Mouse (Mus musculus) NIH3T3 (cell line): Measurements from ENCODE around the gene Cblb.
A peak's percentile ranks its signal among the peaks of the same experiment; 100 is the strongest.

Experiments
- DNase-seq: peaks from one replicate; pipeline ENCODE4 v3.0.0-alpha.2; 2012; ENCODE audit warnings: low read depth

Gene Cblb

DNA sequence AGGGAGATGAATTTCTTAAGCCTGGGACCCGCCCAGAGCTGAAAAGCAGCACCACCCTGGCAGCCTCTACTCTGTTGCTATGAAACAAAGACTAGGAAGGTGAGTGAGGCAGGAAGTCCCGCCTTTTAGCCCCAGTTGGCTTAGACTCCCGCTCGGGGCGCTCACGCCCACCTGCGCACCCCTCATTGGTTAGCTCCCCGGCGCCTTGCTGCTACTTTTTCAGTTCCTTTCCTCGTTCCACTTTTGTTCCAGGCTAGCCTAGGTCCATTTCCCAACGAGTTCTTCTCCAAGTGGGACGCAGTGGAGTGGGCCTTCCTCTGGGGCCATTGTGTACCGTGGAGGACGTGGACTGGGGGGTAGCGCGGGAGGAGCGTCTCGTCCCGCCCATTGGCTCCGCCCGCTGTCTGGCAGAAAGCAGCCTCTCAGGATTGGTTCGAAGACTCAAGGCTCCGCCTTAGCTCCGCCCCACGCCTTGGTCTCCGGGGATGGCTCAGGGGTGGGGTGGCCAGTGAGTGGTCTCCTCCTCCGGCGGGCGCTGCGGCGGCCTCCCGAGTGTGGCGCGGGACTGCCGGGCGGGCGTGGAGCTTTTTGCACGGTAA lies at the start of gene Cblb:
TSS of gene Cblb (plus strand) at position 135 of the 599 bp plus-strand sequence.
- DNase-seq, result peak; percentile 98

DNA sequence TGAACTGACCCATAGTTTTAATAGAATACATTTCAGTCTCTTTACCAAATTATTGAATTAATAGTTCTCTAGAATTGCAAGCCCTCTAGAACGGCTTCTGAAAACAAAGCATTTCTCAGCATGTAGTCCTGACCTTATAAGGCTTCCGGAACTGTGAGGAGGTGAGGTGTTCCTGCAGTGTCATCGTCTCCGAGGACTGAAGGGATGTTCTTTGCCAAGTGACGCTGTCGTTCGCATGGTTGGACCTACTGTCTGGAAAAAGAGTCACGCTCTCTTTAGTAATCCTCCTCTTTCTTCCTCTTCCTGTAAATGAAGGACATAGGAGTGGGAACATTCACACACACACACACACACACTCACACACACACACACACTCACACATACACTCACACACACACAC lies 45.6 kb upstream of the Cblb start:
- DNase-seq, result no peak

DNA sequence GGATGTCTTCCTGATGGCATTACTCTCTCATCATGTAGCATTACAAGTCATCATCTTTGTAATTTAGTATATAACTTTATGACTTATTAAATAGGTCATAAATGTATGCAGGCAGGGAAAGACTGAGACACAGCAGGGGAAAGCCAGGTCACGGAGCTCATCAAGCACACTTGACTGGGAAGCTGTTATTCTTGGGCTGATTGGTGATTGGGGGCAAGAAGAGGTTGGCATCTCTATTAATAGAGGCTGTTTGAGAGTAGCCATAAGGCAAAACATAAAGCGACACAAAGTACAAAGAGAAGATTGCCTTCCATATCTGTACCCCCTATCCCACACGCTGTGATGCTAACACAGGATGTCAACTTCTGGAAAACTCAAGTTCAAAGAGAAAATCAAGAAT lies 44.8 kb upstream of the Cblb start:
- DNase-seq, result no peak

DNA sequence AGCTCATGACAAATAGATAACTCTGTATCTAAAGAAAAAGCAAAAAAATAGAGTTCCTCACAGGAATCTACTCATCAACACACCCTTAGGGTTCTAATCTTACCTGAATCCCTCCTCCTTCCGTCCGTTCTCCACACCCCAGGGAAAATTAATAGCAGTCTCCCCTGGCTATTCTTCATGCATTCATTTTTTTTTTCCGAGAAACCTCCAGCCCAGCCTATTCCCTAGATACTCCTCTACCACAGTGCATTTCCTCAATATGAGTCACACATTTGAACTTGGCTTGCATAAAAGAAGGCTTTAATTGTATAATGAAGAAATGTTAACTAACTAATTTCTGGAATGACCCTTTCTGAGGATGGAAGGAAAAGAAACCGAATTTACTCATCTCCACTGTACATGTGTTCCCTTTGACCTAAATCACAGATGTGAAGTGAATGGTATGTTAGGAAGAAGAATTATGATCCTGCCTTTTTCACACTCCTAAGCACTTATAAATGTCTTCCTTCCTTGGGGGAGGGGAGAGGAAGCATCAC lies 43.9 kb upstream of the Cblb start:
- peak; percentile 21 for DNase-seq

DNA sequence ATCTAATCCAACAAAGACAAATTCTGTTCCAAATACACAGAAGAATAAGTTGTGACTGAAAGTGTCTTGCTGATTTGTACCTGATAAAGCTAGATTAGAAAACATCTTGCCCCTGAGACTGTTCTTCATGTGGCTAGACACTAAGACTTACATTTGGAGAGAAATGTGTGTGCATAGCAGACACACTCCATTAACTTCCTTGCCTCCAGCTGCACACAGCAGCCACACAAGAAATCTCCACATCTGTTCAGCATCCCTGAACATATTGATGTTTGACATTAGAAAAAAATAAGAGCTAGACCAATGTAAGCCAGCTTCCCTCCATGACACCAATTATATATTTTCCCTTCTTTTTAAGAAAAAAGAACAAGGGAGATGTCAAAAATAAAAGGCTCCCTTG lies 43.0 kb upstream of the Cblb start:
- no peak for DNase-seq

DNA sequence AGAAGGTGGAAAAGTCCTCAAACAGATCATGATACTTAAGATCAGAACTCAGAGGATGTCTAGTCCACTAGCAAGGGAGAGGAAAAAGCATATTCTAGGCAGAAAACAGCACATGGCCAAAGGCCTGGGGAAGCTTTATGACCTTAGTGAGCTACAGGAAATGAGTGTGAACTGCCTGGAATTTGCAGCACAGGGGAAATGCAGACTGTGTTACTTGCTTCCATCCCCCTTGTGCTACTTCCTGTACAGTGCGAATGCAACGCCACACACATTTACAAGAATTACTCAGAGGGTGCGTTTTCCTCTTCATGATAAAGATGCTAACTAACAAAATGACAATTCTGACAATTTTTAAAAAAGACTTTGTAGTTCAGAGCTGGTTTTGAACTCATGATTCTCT lies 41.8 kb upstream of the Cblb start:
- no peak for DNase-seq

DNA sequence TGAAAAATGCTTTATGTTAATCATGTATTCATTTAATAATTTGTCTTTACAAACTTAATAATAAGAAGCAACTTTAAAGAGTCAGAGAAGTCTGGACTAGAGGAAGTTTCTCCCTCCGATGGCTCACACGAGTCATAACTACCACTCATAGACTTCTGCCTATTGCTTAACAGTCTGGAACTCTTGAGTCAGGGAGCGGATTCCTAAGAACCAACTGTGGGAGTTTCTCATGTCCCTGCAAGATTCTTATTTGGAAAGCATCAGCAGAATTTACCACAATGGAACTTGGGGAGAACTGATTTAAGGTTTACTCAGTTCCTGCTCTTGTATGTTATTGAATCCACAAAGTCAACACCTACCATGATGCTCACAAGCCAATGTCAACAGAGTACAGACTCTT lies 31.0 kb upstream of the Cblb start:
- peak; percentile 74 for DNase-seq

DNA sequence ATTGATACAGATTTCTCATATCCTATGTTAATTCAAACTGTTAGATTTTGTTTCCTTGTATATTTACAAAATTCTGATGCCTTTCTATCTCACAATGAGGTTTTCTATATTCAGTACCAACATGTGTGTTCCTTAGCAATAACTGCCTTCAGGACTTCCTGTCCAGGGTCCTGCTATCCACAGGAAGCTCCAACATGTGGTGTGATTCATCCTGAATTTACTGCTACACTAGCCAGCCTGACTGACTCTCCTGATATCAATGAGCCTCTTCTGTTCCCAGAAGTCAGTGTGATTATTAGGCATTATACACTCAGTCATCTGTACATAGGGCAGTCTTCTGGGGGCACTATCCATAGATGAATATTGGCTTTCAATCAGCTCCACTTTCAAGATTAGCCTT lies 30.2 kb upstream of the Cblb start:
- no peak for DNase-seq

DNA sequence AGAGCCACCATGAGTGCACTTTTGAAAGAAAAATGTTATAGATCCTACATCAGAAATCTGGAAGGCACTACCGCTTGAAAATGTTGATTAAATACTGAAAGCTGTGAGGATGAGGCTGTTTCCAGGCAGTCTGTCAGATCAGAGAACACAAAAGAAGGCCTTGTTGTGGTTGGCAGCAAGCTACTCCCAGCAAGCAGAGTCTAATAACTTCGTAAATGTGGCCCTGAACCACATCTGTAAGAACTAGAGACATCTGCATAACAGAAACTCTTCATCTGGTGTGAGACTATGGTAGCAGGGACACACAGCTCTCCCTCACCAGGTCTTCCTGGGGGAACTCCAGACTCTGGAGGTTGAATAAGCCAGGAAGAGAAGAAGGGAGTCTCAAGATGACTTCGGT lies 24.0 kb upstream of the Cblb start:
- DNase-seq, result no peak

DNA sequence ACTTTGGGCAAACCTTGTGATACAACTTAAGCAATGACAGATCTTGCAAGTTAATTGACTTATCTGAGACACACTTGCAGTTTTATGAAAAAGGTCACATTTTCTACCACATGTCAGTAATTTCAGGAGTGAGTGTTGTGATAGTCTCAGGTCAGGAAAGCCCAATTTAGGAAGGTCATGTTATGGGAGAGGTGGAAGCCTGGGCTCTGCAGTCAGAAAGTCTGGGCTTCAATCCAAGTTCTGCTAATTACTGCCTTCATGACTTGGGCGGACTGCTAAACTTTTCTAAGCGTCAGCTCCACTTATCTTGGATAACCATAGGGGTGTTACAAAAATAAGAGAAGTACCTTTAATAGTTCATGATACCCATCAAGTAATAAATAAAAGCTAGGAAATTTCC lies 22.6 kb upstream of the Cblb start:
- no peak for DNase-seq

DNA sequence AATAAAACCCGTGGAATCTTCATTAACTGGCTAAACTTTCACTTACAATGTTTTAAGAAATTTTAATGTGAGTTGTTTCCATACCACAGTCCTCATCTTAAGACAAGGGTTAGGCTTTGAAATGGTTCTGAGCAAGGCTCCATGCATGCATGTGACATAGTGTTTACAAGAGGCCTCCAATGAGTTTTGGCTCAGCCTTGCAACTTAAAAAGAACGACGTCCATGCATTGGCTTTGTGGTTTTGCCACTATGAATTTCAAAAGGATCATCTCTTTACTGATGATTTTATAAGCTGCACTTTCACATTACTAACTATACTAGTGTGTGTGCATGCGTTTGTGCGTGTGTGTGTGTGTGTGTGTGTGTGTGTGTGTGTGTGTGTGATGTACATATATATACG lies 21.6 kb upstream of the Cblb start:
- no peak for DNase-seq

DNA sequence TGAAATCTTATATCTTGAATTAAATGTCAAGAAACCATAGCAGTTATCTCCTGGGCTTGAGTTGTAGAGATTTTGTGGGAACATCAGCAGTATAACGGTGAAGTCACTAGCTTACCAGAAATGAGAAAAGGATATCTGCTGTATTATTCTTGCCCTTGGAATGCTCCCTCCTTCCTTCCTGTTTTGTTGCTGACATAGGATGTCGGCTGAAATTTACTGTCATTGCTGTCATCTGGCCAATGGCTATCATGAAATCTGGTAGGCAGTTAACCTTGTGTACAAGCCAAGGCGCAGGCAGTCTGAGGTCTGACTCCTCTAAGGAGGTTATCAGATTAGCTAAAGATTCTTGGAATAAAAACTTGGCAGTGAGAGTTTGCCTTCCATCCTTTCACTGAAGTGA lies 18.0 kb upstream of the Cblb start:
- DNase-seq, result peak; percentile 13

DNA sequence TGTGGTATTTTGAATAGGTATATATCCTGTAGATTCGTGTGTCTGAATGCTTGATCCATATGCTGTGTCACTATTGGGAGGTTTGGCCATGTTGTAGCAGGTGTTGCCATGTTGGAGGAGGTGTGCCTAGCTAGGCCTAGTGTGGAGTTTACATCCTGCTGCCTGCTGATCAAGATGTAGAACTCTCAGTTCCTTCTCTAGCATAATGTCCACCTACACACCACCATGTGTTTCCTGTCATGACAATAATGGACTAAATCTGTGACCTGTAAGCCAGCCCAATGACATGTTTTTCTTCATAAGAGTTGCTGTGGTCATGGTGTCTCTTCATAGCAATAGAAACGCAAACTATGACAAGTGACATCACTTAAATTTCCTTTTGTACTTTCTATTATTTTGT lies 17.2 kb upstream of the Cblb start:
- DNase-seq, result no peak

DNA sequence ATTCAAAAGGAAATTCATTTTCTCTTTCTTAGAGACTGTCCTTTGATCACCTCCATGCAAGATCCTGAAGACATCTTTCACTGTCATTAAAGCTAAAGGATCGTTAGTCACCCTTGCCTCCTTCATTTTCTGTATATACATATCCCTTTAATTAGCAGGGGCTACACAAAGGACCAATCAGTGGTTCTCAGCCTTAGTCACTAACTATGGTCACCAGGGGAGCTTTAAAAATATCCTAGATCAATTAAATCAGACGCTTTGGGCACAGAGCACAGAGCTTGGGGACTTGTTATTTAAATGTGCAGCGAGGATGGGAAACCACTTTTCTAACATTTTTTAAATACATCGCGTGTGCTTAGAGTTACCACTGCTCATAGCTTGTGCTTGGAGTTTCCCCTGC lies 7.6 kb upstream of the Cblb start:
- DNase-seq, result no peak

DNA sequence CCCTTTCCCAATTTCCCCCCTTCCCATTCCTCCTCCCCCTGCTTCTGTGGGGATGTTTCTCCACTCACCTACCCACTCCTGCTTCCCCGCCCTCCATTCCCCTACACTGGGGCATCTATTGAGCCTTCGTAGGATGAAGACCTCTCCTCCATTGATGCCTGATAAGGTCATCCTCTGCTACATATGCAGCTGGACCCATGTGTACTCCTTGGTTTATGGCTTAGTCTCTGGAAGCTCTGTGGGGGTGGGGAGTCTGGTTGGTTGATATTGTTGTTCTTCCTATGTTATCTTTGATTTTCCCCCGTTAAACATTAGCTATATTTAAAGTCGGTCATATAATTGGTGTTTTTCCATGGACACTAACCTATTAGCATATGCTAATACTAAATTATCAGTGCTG lies 3.7 kb upstream of the Cblb start:
- DNase-seq, result no peak

DNA sequence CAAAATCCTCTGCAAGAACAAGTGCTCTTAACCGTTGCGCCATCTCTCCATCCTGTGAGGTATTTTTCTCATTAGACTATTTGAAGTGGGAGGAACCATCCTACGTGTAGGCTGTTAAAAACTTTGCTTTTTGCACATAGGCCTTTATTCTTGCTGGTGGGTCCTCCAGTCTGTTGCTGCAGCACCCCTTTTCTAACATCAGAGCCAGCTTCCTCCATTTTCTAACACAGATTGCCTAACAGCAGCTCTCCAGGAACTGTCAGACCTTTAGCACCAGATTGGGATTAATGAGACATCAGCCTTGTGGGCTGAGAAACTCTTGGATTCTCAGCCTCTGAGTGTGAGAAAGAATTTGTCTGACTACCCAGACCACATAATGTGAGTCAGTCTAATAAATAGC lies 2.0 kb upstream of the Cblb start:
- DNase-seq, result peak; percentile 42

DNA sequence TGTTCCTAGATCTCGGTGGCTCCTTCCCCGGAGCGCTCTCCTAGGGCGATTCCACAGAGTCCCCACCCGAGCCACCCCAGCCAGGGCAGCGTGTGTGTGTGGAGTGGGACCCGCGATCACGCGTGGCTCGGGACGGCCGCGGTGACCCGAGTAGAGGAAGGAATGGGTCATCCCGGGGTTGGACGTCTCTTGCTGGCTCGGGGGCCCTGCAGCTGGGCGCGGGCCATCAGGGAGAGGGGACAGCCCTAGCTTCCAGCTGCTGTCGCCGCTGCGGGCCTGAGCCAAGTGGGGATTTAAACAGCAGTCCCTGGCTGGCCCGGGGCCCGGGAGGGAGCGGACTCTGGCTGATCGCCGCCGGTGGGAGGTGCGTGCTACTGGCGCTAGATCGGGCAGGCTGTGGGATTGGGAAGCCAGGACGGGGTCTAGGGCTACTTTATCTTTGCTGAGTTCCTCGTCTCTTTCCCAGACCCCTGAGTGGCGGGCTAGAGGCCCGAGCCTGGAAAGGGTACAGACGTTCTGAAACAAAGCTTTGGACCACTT lies 757 bp downstream of the Cblb start:
- peak; percentile 86 for DNase-seq

DNA sequence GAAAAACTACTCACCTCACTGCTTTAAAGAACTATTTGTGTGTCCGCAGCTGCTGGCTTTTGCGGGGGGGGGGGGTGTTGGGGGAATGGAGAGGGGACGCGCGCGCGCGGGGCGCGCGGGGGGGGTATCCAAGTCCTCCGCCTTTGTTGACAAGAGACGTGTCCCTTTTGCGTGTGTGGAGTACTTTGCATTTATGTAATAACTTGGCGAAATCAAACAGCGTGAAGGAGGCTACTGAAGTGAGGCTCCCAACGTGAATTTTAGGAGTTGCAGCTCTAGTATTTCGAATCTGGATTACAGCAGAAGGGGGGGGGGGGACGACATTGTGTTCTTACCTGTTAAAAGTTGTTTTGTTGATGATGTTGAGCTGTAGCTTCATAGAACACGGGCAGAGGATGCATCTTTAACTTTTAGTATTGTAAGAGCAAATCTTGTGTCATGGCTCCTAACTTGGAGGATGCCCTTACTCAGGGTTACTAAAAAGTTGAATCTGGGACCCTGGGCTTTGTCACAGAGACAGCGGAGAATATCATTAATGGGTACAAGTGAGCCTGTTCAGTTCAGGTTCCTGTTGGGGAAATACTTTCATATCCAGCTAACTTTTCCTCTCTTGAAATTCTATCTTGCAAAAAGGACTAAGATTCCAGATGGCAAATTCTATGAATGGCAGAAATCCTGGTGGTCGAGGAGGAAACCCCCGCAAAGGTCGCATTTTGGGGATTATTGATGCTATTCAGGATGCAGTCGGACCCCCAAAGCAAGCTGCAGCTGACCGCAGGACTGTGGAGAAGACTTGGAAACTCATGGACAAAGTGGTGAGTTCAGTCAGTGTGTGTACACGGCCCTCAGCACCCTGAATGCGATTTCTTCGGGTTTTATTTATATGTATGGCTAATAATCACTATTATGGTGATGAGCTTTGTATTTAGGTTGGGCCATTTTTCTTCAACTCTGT lies 1.6 kb downstream of the Cblb start:
- DNase-seq, result no peak

DNA sequence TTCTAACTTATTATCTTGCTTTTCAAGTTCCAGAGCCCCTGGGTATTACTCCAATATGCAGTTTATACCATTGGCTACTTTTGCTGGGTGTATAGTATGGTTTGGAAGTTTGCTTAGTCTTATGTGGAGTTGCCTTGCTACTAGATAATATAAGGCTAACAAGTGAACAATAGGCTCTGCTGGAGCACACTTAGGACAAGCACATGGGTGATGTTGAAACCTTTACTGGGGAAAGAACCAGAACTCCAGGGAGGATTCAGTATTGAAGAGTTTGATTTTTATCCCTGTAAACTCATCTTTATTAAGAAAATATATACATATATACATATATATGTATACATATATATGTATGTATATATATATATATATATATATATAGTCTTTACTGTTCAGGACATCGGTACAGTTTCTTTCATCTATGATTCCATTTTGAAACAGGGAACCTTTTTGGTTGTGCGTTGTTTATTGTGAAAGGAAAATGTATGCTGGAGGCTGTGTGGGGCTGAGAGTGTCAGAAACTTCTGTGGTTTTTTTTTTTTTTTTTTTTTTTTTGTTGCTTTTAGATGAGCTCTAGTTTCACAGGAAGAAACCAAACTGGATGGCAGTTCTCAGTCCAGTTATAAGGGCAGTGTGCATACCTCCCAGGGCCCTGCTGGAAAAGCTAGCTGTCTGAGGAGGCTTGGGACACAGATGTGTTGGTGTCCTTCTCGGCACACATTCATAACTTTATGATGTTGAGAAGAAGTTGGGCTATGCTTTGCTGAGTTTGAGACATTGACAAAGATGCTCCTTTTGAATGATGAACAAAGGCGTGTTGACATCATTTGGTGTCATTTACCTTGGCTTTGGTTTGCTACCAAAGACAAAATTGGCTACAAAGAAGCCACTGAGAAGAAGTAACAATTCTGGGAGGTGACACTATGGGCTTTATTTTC lies 2.6 kb downstream of the Cblb start:
- DNase-seq, result no peak

DNA sequence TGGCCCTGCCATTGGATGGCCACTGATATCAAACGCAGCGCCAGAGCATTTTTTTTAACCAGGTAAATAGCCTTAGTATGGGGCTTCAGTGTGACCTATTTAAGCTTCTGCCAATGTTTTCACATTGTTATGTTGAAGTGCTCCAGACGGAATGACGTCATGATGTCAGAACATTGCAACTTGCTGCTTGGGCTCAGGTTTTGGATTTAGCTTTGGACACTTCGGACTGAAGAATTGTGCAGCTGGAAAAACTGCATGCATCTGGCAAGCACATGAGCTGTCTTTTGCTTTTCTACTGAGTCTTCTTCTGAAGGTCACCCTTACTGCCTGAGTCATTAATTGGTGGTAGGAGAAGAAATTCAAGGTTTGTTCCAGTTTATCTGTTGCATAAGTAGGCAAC lies 3.3 kb downstream of the Cblb start:
- peak; percentile 15 for DNase-seq

DNA sequence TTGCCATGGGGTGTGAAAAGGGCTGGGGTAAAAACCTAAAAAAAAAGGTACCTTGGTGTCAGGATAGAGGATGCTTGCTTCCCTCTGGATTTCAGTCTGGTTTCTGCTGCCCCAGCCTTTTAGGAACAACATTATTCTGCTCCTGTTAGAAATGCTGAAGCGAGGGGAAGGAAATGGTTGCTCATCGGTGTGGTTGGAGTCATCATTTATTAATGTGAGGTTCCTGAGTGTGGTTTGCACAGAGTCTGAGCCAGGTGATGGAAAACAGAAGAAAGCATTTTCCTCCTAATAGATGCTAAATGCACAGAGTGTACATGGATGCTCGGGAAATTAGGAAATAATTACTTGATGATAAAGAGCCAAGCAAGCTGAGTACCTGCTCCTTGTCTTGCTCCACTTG lies 5.3 kb downstream of the Cblb start:
- no peak for DNase-seq

DNA sequence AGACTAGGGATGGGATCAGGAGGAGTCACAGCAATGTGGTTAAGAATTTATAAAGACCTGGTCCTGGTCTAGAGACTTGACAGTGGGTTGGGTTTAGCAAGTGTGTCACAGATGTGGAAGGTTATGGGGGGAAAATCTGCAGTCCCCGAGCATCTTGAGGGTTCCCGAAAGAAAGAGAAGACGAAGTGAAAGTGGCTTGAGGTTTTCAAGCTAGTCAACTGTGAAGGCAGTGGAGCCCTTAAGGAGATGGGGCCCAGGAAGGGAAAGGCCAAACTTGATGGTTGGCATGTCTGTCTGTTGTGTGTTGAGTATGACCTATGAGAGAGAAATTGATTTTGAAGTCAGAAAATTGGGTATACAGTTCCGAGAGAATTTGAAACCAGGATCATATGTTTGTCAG lies 7.3 kb downstream of the Cblb start:
- no peak for DNase-seq
